Mouse (Mus musculus) intestine, postnatal 0 days (tissue): ENCODE measurements around the gene Pip5k1a. TPM values are rescaled to one million over a fixed set of nuclear protein-coding genes. Genes with fewer than 3 reads are reported as not detected.
"Not testable (repeated sequence)": the region's sequence is repeated elsewhere in the genome, so short reads cannot be mapped to it uniquely, and the experiment has no call there.

Experiments
- ATAC-seq: fragments of 200-750 bp; cut with Nextera tagmentation; 2 replicates; pipeline ENCODE4 v1.8.0; 2017; ENCODE audit warnings: mild to moderate bottlenecking, moderate TSS enrichment, moderate library complexity
- H3K27ac ChIP-seq: fragments of 300-500 bp; sonication (generic); 2 replicates; pipeline ENCODE4 v1.5.1; 2014; ENCODE audit warnings: mild to moderate bottlenecking, low read depth, low read length, moderate library complexity
- H3K27me3 ChIP-seq: fragments of 300-500 bp; sonication (generic); replicated peaks from 2 replicates; pipeline ENCODE4 v1.6.1; 2014; ENCODE audit warnings: low read length, mixed read lengths; ENCODE audit not compliant: control insufficient read depth, insufficient read depth
- H3K36me3 ChIP-seq: fragments of 300-500 bp; sonication (generic); 2 replicates; pipeline ENCODE4 v1.6.1; 2014; ENCODE audit warnings: mild to moderate bottlenecking, moderate library complexity; ENCODE audit not compliant: control insufficient read depth, insufficient read depth
- H3K4me1 ChIP-seq: fragments of 300-500 bp; sonication (generic); replicated peaks from 2 replicates; pipeline ENCODE4 v1.6.1; 2014; ENCODE audit warnings: antibody characterized with exemption, low read length, mixed read lengths; ENCODE audit not compliant: control insufficient read depth, insufficient read depth
- H3K4me2 ChIP-seq: fragments of 300-500 bp; sonication (generic); replicated peaks from 2 replicates; pipeline ENCODE4 v1.6.1; 2014; ENCODE audit warnings: low read depth, mild to moderate bottlenecking, moderate library complexity
- H3K4me3 ChIP-seq: fragments of 300-500 bp; sonication (generic); 2 replicates; pipeline ENCODE4 v1.5.1; 2014; ENCODE audit warnings: low read depth, low read length
- H3K9ac ChIP-seq: fragments of 300-500 bp; sonication (generic); 2 replicates; pipeline ENCODE4 v1.6.1; 2014; ENCODE audit warnings: mild to moderate bottlenecking, low read depth, low read length
- H3K9me3 ChIP-seq: fragments of 300-500 bp; sonication (generic); 2 replicates; pipeline ENCODE4 v1.6.1; 2016; ENCODE audit warnings: mixed run types; ENCODE audit not compliant: control insufficient read depth
- CTCF ChIP-seq: sonication (generic); IDR thresholded peaks from 2 replicates; pipeline ENCODE4 v1.5.1; 2016; ENCODE audit warnings: low read depth, mild to moderate bottlenecking, control low read depth, antibody characterized with exemption, moderate library complexity
- WGBS: fragments of 180-500 bp; shearing (Covaris S2); extraction: QIAGEN DNeasy Blood & Tissue Kit; methylation state at CpG from one replicate; pipeline ENCODE4 v1.1.7; 2014; 5-methylcytosine and 5-hydroxymethylcytosine counted together
- polyA plus RNA-seq: library from polyadenylated mRNA; unstranded; fragments of >200 nt; fragmentation: Nextera tagmentation; extraction: Ambion mirVana; gene quantifications from 2 replicates; pipeline ENCODE4 v1.2.1, GENCODE M21; 2015

Pip5k1a gene
- polyA plus RNA-seq, 1 experiment from 2014 or later, result 13.1 TPM

GRCm38 (mm10) chr3:95042166-95042837 lies 64.4 kb downstream of the Pip5k1a start, which contains the start of gene Psmd4:
Gene Psmd4, minus strand, starts transcription at chr3:95042614.
- under 1% methylated on average over 36 of the region's 36 CpGs for WGBS
- Histone ChIP-seq H3K4me1 (0 out of 2 replicates have a peak, but pooled peaks cover 4% of the 10 kb centered on the region), H3K9ac (peak within 1 kb of the TSS; percentile 77), H3K27me3 (no peaks in the 10 kb centered on the region), H3K4me2 (peak within 1 kb of the TSS; percentile 61), H3K36me3 (0 out of 2 replicates have a peak, but pooled peaks cover 8% of the 10 kb centered on the region), H3K9me3 (no peaks in the 10 kb centered on the region), H3K4me3 (peak within 1 kb of the TSS; percentile 87), H3K27ac (peak within 1 kb of the TSS; percentile 50)
- ATAC-seq, result peak; percentile 98
- no peak for TF ChIP-seq CTCF

DNA sequence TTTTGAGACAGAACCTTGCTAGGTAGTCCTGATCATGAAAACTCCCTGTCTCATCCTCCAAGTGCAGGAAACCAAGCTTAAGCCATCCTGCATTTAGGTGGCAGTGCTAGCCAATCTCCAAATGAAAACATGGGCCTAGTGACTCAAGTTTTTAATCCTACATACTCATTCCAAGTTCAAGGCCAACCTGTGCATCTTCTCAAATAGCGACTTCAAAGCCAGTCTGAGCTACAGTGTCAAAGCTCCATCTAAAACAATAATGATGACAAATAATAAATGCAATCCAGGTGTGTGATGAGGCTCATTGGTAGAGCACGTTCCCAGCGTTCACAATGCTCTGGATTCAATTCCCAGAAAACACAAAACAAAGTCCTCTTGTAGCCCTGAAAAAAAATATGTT lies 65.1 kb downstream of the Pip5k1a start:
- Histone ChIP-seq H3K4me1 (0 out of 2 replicates have a peak, but pooled peaks cover 4% of the 10 kb centered on the region), H3K4me2 (peak overlapping the region; percentile 61), H3K9ac (peak overlapping the region; percentile 77), H3K36me3 (peaks cover 13% of the 10 kb centered on the region), H3K27me3 (no peaks in the 10 kb centered on the region), H3K9me3 (no peaks in the 10 kb centered on the region), H3K27ac (no peak overlapping the region), H3K4me3 (peak overlapping the region; percentile 87)
- TF ChIP-seq CTCF, result no peak
- 13% methylated on average over 3 of the region's 3 CpGs for WGBS
- ATAC-seq, result no peak

- no peak overlapping the region for H3K4me2 ChIP-seq
- H3K4me1 ChIP-seq, result peaks cover 14% of the 10 kb centered on the region
- H3K27ac ChIP-seq, result 0 out of 2 replicates have a peak overlapping the region, but pooled peaks have one; percentile 7
- ATAC-seq, result no peak
- H3K9ac ChIP-seq, result no peak overlapping the region
- WGBS, result 42% methylated on average over 3 of the region's 3 CpGs
- no peak overlapping the region for H3K4me3 ChIP-seq
- peak; percentile 52 for TF ChIP-seq CTCF
- no peaks in the 10 kb centered on the region for H3K27me3 ChIP-seq
- peaks cover 42% of the 10 kb centered on the region for H3K36me3 ChIP-seq
- no peaks in the 10 kb centered on the region for H3K9me3 ChIP-seq
Observed at GRCm38 (mm10) chr3:95029953-95030352, 76.8 kb downstream of the Pip5k1a start.

DNA sequence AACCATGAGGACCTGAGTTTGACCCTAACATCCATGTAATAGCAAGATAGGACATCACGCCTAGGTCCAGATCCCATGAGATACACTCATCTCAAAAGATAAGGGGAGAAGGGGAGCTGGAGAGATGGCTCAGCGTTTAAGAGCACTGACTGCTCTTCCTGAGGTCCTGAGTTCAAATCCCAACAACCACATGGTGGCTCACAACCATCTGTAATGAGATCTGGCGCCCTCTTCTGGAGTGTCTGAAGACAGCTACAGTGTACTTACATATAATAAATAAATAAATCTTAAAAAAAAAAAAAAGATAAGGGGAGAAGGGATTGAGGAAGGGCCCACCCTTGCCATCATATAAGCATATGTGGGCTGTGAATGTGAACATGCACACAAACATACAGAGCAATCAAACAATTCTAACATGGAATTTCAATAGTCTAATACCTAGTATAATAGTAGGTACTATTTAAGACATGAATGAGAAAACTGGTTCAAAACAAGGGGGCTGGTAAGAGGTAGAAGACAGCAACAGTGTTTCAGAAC lies 77.4 kb downstream of the Pip5k1a start:
- not testable (repeated sequence) for H3K27me3 ChIP-seq, ATAC-seq, H3K4me2 ChIP-seq, H3K9me3 ChIP-seq, H3K9ac ChIP-seq, H3K27ac ChIP-seq, H3K4me3 ChIP-seq
- peaks cover 36% of the 10 kb centered on the region for H3K36me3 ChIP-seq
- H3K4me1 ChIP-seq, result peaks cover 14% of the 10 kb centered on the region
- 59% methylated on average over 3 of the region's 3 CpGs for WGBS

GRCm38 (mm10) chr3:95028603-95029002 lies 78.1 kb downstream of the Pip5k1a start:
- H3K4me2 ChIP-seq, result no peak overlapping the region
- H3K36me3 ChIP-seq, result peaks cover 29% of the 10 kb centered on the region
- TF ChIP-seq CTCF, result no peak
- WGBS, result 31% methylated on average over 3 of the region's 3 CpGs
- H3K9me3 ChIP-seq, result no peaks in the 10 kb centered on the region
- H3K27ac ChIP-seq, result no peak overlapping the region; the same call in 1 of the 2 replicates
- no peaks in the 10 kb centered on the region for H3K27me3 ChIP-seq
- H3K9ac ChIP-seq, result no peak overlapping the region
- H3K4me1 ChIP-seq, result peaks cover 14% of the 10 kb centered on the region
- no peak overlapping the region for H3K4me3 ChIP-seq
- ATAC-seq, result peak; percentile 69

DNA sequence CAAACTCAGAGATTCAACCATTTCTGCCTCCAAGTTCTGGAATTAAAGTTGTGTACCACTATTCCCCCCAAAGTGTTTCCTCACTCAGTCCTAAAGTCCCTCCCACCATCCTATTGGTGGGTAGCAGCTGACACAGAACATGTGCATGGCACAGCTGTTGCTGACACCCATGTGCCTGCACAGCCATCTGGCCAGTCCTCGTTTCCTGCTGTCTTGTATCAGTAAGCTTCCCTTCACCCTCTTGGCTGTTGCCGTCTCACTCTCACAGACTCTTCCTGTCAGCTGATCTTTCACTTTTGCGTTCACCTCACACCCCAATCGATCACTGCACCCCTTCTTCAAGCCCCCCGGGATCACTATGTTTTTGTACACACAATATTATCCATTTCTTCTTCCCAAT lies 79.0 kb downstream of the Pip5k1a start:
- Histone ChIP-seq H3K9ac (no peak overlapping the region), H3K9me3 (no peaks in the 10 kb centered on the region), H3K4me1 (peaks cover 14% of the 10 kb centered on the region), H3K36me3 (peaks cover 20% of the 10 kb centered on the region), H3K27ac (peak overlapping the region; percentile 62; the same call in 1 of the 2 replicates), H3K4me2 (peak overlapping the region; percentile 9; the same call in 1 of the 2 replicates), H3K27me3 (no peaks in the 10 kb centered on the region), H3K4me3 (no peak overlapping the region)
- WGBS, result 32% methylated on average over 5 of the region's 5 CpGs
- TF ChIP-seq CTCF, result no peak
- ATAC-seq, result no peak
